Mouse (Mus musculus) v-Abl transformed pro-B cells (cell line): ENCODE data around the gene Men1.
"Not testable (repeated sequence)": the region's sequence is repeated elsewhere in the genome, so short reads cannot be mapped to it uniquely, and the experiment has no call there.

Experiments used
- in situ Hi-C, 2 experiments: fragments of 400-800 bp; cut with MboI; formaldehyde crosslinking; loops; one replicate each; pipeline ENCODE4 v1.15.1; 2025; ENCODE audit not compliant: unreplicated experiment in 2 of 2

Men1 gene

GRCm38 (mm10) chr19:6334673-6335457 lies at the start of gene Men1:
Gene Men1 (plus strand): TSS chr19:6334979.
- in situ Hi-C loops: loop anchor here in 1 of 2 experiments (5.0 to 10.0 kb wide), 2 partner anchors 208 to 290 kb away; partner anchors contain the start of genes Snx15 and Syvn1

GRCm38 (mm10) chr19:6285226-6285625 lies 49.6 kb upstream of the Men1 start:
- in situ Hi-C loops: no loop called here

GRCm38 (mm10) chr19:6285632-6286433 lies 48.9 kb upstream of the Men1 start:
- in situ Hi-C loops: no loop called here

- in situ Hi-C loops: no loop called here
These were observed 48.1 kb upstream of the Men1 start for GRCm38 (mm10) chr19:6286434-6287401.

GRCm38 (mm10) chr19:6288236-6288894 lies 46.4 kb upstream of the Men1 start:
- in situ Hi-C loops: no loop called here

- in situ Hi-C loops: no loop called here
These were observed 45.0 kb upstream of the Men1 start for GRCm38 (mm10) chr19:6289696-6290238.

GRCm38 (mm10) chr19:6290720-6291116 lies 44.1 kb upstream of the Men1 start:
- in situ Hi-C loops: not testable (repeated sequence)

- in situ Hi-C loops: no loop called here
These were observed 43.5 kb upstream of the Men1 start for GRCm38 (mm10) chr19:6291117-6291781.

- in situ Hi-C loops: no loop called here
These were observed 42.5 kb upstream of the Men1 start for GRCm38 (mm10) chr19:6292262-6292661.

- in situ Hi-C loops: no loop called here
These were observed 40.5 kb upstream of the Men1 start for GRCm38 (mm10) chr19:6294301-6294700.

- in situ Hi-C loops: no loop called here
These were observed 38.1 kb upstream of the Men1 start for GRCm38 (mm10) chr19:6296551-6297210.

GRCm38 (mm10) chr19:6297641-6298040 lies 37.1 kb upstream of the Men1 start:
- in situ Hi-C loops: no loop called here

GRCm38 (mm10) chr19:6299003-6299402 lies 35.8 kb upstream of the Men1 start:
- in situ Hi-C loops: no loop called here

- in situ Hi-C loops: no loop called here
These were observed 35.1 kb upstream of the Men1 start for GRCm38 (mm10) chr19:6299450-6300267.

GRCm38 (mm10) chr19:6300402-6300841 lies 34.4 kb upstream of the Men1 start:
- in situ Hi-C loops: no loop called here

GRCm38 (mm10) chr19:6302114-6302513 lies 32.7 kb upstream of the Men1 start:
- in situ Hi-C loops: no loop called here

- in situ Hi-C loops: no loop called here
These were observed 32.3 kb upstream of the Men1 start for GRCm38 (mm10) chr19:6302522-6302921.

GRCm38 (mm10) chr19:6303831-6304230 lies 30.9 kb upstream of the Men1 start:
- in situ Hi-C loops: no loop called here
